Mouse (Mus musculus): ENCODE data around the gene Rps23. TPM values are rescaled to one million over a fixed set of nuclear protein-coding genes. Genes with fewer than 3 reads are reported as not detected.

Rps23 gene
- 100 to 1,000 TPM; 227 to 254 TPM for total RNA-seq (2021)
- long read RNA-seq, experiment 1, transcript Rps23-201 (4 exons, 937 nt), result major isoform, 67 of 73 reads
- long read RNA-seq, experiment 1, partial matches to known transcripts, result 2 of 73 reads
- long read RNA-seq, experiment 1, other reads (novel, unspliced or antisense), result 2 of 73 reads
- long read RNA-seq, experiment 2, transcript Rps23-201 (4 exons, 937 nt), result major isoform, 90 of 93 reads
- long read RNA-seq, experiment 2, partial matches to known transcripts, result 0 of 93 reads
- long read RNA-seq, experiment 2, other reads (novel, unspliced or antisense), result 0 of 93 reads

- Histone ChIP-seq H3K4me3 (peak within 1 kb of the TSS; percentile 99), H3K27ac (peak within 1 kb of the TSS; percentile 99)
- DNase-seq (ENCODE audit: low spot score in 2 of 2), result peak; percentile 87
- TF ChIP-seq CTCF (conservative IDR thresholded peaks at IDR 0.05), result no peak
Observed at GRCm38 (mm10) chr13:90922751-90923612, at the start of gene Rps23. Gene Rps23, plus strand, starts transcription at chr13:90922958.

- Histone ChIP-seq H3K4me3 (no peak overlapping the region), H3K27ac (no peak overlapping the region)
- TF ChIP-seq CTCF (conservative IDR thresholded peaks at IDR 0.05), result no peak
- no peak for DNase-seq (ENCODE audit: low spot score in 2 of 2)
Observed at GRCm38 (mm10) chr13:90881727-90882429, 40.9 kb upstream of the Rps23 start.

GRCm38 (mm10) chr13:90885856-90886532, 36.8 kb upstream of the Rps23 start:
- DNase-seq (ENCODE audit: low spot score in 2 of 2), result no peak
- Histone ChIP-seq H3K4me3 (peak overlapping the region; percentile 49), H3K27ac (peak overlapping the region; percentile 18; the same call in 1 of the 2 replicates)
- no peak for TF ChIP-seq CTCF (conservative IDR thresholded peaks at IDR 0.05)

- peak overlapping the region; percentile 18; the same call in 1 of the 2 replicates for H3K27ac ChIP-seq
- peak; percentile 92 for TF ChIP-seq CTCF (conservative IDR thresholded peaks at IDR 0.05)
- H3K4me3 ChIP-seq, result peak overlapping the region; percentile 49
- DNase-seq (ENCODE audit: low spot score in 2 of 2), result peak; percentile 60 to 82
Observed at GRCm38 (mm10) chr13:90886568-90886983, 36.2 kb upstream of the Rps23 start.

GRCm38 (mm10) chr13:90890111-90890510, 32.6 kb upstream of the Rps23 start:
- Histone ChIP-seq H3K27ac (no peak overlapping the region), H3K4me3 (no peak overlapping the region)
- DNase-seq (ENCODE audit: low spot score in 2 of 2), result no peak
- TF ChIP-seq CTCF (conservative IDR thresholded peaks at IDR 0.05), result no peak

- H3K4me3 ChIP-seq, result no peak overlapping the region
- no peak for TF ChIP-seq CTCF (conservative IDR thresholded peaks at IDR 0.05)
- DNase-seq (ENCODE audit: low spot score in 2 of 2), result no peak
- H3K27ac ChIP-seq, result no peak overlapping the region
Observed at GRCm38 (mm10) chr13:90894819-90895218, 27.9 kb upstream of the Rps23 start.

- Histone ChIP-seq H3K27ac (peak overlapping the region; percentile 36; the same call in 1 of the 2 replicates), H3K4me3 (no peak overlapping the region)
- DNase-seq (ENCODE audit: low spot score in 2 of 2), result peak; percentile 38
- TF ChIP-seq CTCF (conservative IDR thresholded peaks at IDR 0.05), result no peak
Observed at GRCm38 (mm10) chr13:90896098-90896497, 26.7 kb upstream of the Rps23 start.

- DNase-seq (ENCODE audit: low spot score in 2 of 2), result no peak
- Histone ChIP-seq H3K27ac (peak overlapping the region; percentile 36; the same call in 1 of the 2 replicates), H3K4me3 (no peak overlapping the region)
- no peak for TF ChIP-seq CTCF (conservative IDR thresholded peaks at IDR 0.05)
Observed at GRCm38 (mm10) chr13:90896821-90897220, 25.9 kb upstream of the Rps23 start.

- H3K27ac ChIP-seq, result no peak within 1 kb of the TSS
- H3K4me3 ChIP-seq, result no peak within 1 kb of the TSS
- DNase-seq (ENCODE audit: low spot score in 2 of 2), result no peak
- TF ChIP-seq CTCF (conservative IDR thresholded peaks at IDR 0.05), result no peak
Observed at GRCm38 (mm10) chr13:90905176-90905575, 17.6 kb upstream of the Rps23 start, which contains the start of gene Atp6ap1l. Gene Atp6ap1l, minus strand, starts transcription at chr13:90905355.

- no peak for TF ChIP-seq CTCF (conservative IDR thresholded peaks at IDR 0.05)
- DNase-seq (ENCODE audit: low spot score in 2 of 2), result no peak
- Histone ChIP-seq H3K27ac (no peak overlapping the region), H3K4me3 (no peak overlapping the region)
Observed at GRCm38 (mm10) chr13:90907376-90907775, 15.4 kb upstream of the Rps23 start.

GRCm38 (mm10) chr13:90912760-90913674, 9.7 kb upstream of the Rps23 start:
- no peak for TF ChIP-seq CTCF (conservative IDR thresholded peaks at IDR 0.05)
- DNase-seq (ENCODE audit: low spot score in 2 of 2), result peak in 1 of 2 experiments; percentile 27
- H3K4me3 ChIP-seq, result peak overlapping the region; percentile 20; the same call in 1 of the 2 replicates
- H3K27ac ChIP-seq, result peak overlapping the region; percentile 73

Data from layer of hippocampus, adult 2 months (tissue).